Mouse (Mus musculus): ENCODE results near the gene Rassf8.

GRCm38 (mm10) chr6:145789738-145790137 lies 43.2 kb downstream of the Rassf8 start:
- TF ChIP-seq CTCF (IDR thresholded peaks at IDR 0.05; ENCODE audit: low read depth, low read length) = no peak
- TF ChIP-seq POLR2A (IDR thresholded peaks at IDR 0.05; ENCODE audit: borderline replicate concordance, low read depth, low read length) = no peak
